Mouse (Mus musculus) layer of hippocampus, adult 18-20 months (tissue): ENCODE data around the gene Gm12216. TPM values are rescaled to one million over a fixed set of nuclear protein-coding genes. Genes with fewer than 3 reads are reported as not detected.

Source experiments
- DNase-seq, 2 experiments: peaks; one replicate each; pipeline ENCODE4 v3.0.0; 2022; ENCODE audit warnings: low spot score in 2 of 2
- total RNA-seq, 2 experiments: library from RNA; stranded (reverse); gene quantifications; 2 replicates each; pipeline ENCODE4 v1.2.3; 2021

Gm12216 gene
- total RNA-seq, 2 experiments from 2014 or later: 7.4 to 7.9 TPM

- peak; percentile 25 to 26 for DNase-seq
Measured at GRCm38 (mm10) chr11:53796409-53797151, 62.5 kb downstream of the Gm12216 start.

GRCm38 (mm10) chr11:53795813-53796212, 63.2 kb downstream of the Gm12216 start:
- DNase-seq: no peak

GRCm38 (mm10) chr11:53794671-53795557, 64.1 kb downstream of the Gm12216 start:
- no peak for DNase-seq

DNA sequence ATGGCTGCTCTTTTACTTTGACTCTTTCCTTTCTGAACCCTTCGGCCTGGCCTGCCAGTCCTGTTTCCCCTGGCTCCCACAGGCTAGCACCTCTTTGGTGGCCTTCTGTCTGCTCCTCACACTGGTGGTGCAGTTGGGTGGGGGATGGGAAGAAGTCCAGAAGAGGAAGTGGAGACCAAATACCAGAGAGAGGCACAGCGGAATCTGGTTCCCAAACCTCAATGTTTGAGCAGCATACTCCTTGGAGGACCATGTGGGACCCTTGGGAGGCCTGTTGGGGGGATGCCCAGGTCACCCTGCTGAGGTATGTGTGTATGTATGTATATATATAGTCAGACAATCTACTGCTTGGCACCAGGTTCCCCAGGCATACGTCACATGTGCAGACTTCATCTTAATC, 65.0 kb downstream of the Gm12216 start:
- DNase-seq: no peak

DNA sequence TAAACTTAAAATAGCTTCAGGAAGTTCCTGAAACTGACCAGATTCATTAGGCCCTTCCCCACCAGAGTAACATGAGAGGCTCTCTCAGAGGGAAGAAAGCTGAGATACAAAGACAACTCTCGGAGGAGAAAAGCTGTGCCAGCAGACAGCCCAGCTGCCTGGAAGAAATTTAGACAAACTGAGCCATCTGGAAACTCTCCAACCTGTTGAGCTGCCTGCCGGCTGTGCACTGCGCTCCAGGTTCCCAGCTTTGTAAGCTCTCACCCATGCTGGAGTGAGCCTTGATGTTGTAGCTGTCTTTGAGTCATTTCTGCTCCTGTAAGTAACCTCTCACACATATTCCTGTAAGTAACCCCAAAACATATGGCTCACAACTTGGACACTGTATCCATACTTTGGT, 66.1 kb downstream of the Gm12216 start:
- peak; percentile 40 to 66 for DNase-seq

GRCm38 (mm10) chr11:53789277-53789676, 69.8 kb downstream of the Gm12216 start:
- DNase-seq: no peak

DNA sequence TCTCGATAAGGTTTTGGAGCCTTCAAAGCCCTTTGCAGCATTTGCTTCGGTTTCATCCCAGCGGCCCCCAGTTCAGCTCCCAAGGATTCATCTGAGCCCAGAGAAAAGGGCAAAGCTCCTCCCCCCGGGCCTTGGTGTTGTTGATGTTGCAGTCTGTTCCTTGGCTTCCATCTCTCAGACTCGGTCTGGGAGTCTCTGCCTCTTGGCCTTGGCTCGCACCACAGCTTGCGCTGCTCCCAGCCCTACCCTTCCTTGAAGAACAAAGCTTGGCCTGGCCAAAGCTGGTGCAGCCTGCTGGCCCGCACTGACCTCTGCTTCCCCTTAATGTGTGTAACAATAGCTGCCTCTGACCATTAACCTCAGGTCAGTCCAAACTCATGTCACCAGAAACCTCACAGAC, 70.9 kb downstream of the Gm12216 start:
- no peak for DNase-seq

GRCm38 (mm10) chr11:53786058-53787031, 72.7 kb downstream of the Gm12216 start:
- DNase-seq: no peak

DNA sequence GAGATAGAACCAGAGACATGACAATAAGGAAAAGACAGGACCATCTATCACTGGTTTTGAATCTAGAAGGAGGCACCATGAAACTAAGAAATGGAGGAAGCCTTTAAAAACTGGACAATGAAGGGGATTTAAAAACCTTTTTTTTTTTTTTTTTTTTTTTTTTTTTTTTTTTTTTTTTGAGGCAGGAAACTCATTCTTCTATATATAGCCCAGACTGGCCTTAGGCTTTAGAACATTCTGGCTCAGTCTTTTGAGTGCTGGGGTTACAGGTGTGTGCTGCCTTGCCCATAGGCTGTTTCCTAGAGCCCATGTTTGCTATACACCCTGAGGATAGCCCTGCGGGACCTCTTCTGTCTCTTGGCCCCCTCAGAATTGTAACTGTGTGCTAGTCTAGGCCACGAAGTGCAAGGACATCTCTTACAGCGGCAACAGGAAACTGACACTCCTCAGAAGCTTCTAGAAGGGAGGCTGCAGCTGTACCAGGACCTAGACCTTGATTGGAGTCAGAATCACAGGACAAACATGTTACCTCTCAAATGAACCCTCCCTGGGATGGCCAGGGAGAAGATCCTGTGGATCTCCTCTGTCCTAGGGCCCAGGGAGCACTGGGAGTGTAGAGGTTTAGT, 73.6 kb downstream of the Gm12216 start:
- no peak for DNase-seq

DNA sequence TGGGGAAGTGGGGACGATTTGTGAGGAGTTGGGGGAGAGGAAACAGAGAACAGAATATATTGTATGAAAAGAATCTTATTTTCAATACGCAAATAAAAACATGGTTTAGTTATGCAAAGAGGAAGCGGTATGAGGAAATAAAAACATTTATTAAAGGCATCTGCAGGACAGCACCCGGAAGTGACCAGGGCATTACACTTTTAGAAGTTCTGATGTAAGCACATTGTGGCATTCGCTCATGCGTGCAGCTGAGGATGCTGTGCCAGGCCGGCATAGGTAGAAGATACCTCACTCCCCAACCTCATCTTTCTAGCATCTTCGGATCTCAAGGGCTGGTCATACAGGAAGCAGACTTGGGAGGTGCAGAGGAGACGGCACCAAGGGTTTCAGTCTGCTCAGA, 75.8 kb downstream of the Gm12216 start:
- no peak for DNase-seq

- DNase-seq: no peak
Measured at GRCm38 (mm10) chr11:53781964-53782363, 77.1 kb downstream of the Gm12216 start.

GRCm38 (mm10) chr11:53781201-53781775, 77.8 kb downstream of the Gm12216 start:
- DNase-seq: no peak

- no peak for DNase-seq
Measured at GRCm38 (mm10) chr11:53780262-53780661, 78.8 kb downstream of the Gm12216 start.

DNA sequence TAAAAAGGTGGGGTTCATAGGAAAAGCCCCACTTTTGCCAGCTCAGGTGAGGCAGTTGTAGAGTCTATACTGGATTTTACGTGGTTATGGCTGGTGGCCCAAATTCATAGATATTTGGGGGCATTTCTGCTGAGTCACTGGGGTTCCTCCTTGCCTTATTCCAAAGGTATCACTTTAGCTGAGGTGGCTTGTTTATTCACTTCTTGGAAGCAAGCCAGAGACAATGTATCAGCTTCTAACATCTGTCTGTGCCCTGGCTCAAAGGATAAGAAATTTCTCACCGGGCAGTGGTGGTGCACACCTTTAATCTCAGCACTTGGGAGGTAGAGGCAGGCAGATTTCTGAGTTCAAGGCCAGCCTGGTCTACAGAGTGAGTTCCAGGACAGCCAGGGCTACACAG, 79.2 kb downstream of the Gm12216 start:
- DNase-seq: no peak

DNA sequence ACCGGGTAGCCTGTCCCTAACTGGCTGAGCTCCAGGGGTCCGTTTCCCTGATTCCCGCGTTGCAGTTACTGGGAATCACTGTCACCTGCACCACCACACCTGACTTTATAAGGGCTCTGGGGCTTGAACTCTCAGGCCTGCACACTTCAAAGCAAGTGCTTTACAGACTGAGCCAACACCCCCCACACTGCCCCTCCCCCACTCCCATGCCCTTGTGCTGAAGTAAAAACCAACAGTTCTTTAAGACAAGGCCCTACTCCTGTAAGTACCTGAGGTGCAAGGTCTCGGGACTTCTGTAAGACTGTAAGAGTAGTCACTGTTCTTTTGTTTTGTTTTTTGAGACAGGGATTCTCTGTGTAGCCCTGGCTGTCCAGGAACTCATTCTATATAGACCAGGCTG, 80.6 kb downstream of the Gm12216 start:
- DNase-seq: no peak

GRCm38 (mm10) chr11:53777736-53778135, 81.3 kb downstream of the Gm12216 start:
- no peak for DNase-seq

DNA sequence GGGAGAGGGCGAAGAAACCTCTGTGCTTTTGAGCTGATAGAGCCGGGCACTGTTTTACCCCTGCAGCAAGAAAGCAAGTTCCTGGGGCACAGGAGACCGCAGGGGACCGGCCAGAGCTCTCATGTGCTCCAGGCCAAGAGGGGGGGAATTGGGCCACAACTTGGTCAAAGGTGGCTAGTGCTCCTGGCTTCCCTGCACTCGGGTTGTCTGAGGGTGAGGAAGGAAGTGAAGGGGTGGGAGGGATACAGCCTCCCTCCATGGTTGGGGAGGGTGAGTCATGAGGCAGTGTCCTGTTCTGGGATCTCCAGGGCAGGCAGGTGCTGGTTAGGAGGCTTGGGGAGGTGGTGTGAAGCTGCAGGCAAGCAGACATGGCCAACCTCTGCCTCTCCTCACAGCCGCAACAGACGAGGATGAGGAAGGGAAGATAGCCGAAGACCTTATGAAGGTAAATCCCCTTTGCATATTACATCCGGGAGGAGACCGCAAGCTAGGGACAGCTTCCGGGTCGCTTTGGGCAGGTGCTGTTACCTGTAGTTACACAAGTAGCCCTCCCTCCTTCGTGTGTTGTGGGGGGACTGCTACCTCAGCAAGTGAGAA, 84.3 kb downstream of the Gm12216 start:
- DNase-seq: no peak

- no peak for DNase-seq
Measured at GRCm38 (mm10) chr11:53773641-53774360, 85.3 kb downstream of the Gm12216 start.

DNA sequence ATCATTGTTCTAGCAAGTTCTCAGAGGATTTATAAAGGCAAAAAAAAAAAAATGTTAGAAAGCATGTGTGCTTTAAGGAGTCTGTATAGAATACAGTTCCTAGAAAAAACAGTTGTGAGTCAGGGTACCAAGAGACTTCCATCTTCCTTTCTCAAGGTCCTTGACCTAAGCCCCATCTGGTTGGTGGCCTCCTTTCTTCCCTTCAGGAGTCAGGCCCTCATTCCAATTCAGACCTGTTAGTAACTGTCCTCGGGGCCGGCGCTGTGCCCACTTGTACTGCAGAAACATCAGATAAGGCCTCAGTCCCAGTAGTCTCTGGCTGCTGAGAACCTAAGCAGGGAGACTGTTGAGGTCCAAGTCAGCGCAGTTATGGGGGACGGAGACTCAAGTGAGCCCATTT, 86.0 kb downstream of the Gm12216 start, which contains the start of gene Gm17334:
Gm17334 (minus strand) TSS at position 101 of the 400 bp plus-strand sequence.
- no peak for DNase-seq
